Mouse (Mus musculus) liver, postnatal 0 days (tissue): ENCODE measurements around the gene Mxi1. TPM values are rescaled to one million over a fixed set of nuclear protein-coding genes. Genes with fewer than 3 reads are reported as not detected.

Source experiments
- ATAC-seq: fragments of 200-750 bp; cut with Nextera tagmentation; 2 replicates; pipeline ENCODE4 v1.8.0; 2017; ENCODE audit warnings: mild to moderate bottlenecking, moderate library complexity
- DNase-seq: peaks from one replicate; pipeline ENCODE4 v3.0.0-alpha.2; 2016
- H3K27ac ChIP-seq: fragments of 300-500 bp; sonication (generic); 2 replicates; pipeline ENCODE4 v1.5.1; 2014; ENCODE audit warnings: antibody characterized with exemption, moderate library complexity, mild to moderate bottlenecking, low read depth
- H3K27me3 ChIP-seq: fragments of 300-500 bp; sonication (generic); 2 replicates; pipeline ENCODE4 v1.6.1; 2014; ENCODE audit warnings: low read length, control low read depth, mixed read lengths; ENCODE audit not compliant: insufficient read depth
- H3K36me3 ChIP-seq: fragments of 300-500 bp; sonication (generic); replicated peaks from 2 replicates; pipeline ENCODE4 v1.6.1; 2014; ENCODE audit warnings: mild to moderate bottlenecking, control low read depth, low read length, moderate library complexity, mixed read lengths; ENCODE audit not compliant: insufficient read depth
- H3K4me1 ChIP-seq: fragments of 300-500 bp; sonication (generic); 2 replicates; pipeline ENCODE4 v1.6.1; 2014; ENCODE audit warnings: antibody characterized with exemption, mild to moderate bottlenecking, control low read depth; ENCODE audit not compliant: insufficient read depth
- H3K4me2 ChIP-seq: fragments of 300-500 bp; sonication (generic); 2 replicates; pipeline ENCODE4 v1.6.1; 2014; ENCODE audit warnings: low read depth, mild to moderate bottlenecking, low read length, moderate library complexity, mixed read lengths
- H3K4me3 ChIP-seq: fragments of 300-500 bp; sonication (generic); 2 replicates; pipeline ENCODE4 v1.5.1; 2014; ENCODE audit warnings: low read depth, low read length
- H3K9ac ChIP-seq: fragments of 300-500 bp; sonication (generic); replicated peaks from 2 replicates; pipeline ENCODE4 v1.6.1; 2014; ENCODE audit warnings: mild to moderate bottlenecking, moderate library complexity
- H3K9me3 ChIP-seq: fragments of 300-500 bp; sonication (generic); 2 replicates; pipeline ENCODE4 v1.6.1; 2016; ENCODE audit warnings: mild to moderate bottlenecking, control low read depth, low read length, mixed read lengths
- CTCF ChIP-seq: sonication (generic); IDR thresholded peaks from 2 replicates; pipeline ENCODE4 v1.5.1; 2016; ENCODE audit warnings: antibody characterized with exemption, low read depth
- EP300 ChIP-seq: IDR thresholded peaks from 2 replicates; pipeline ENCODE4 v1.6.1; 2016; ENCODE audit warnings: antibody characterized with exemption, low read depth, mild to moderate bottlenecking
- WGBS: fragments of 180-500 bp; shearing (Covaris S2); extraction: QIAGEN DNeasy Blood & Tissue Kit; methylation state at CpG from one replicate; pipeline ENCODE4 v1.1.7; 2014; ENCODE audit not compliant: insufficient replicate concordance; 5-methylcytosine and 5-hydroxymethylcytosine counted together
- polyA plus RNA-seq: library from polyadenylated mRNA; unstranded; fragments of >200 nt; fragmentation: Nextera tagmentation; extraction: Ambion mirVana; gene quantifications from 2 replicates; pipeline ENCODE4 v1.2.1, GENCODE M21; 2015

The Mxi1 gene
- polyA plus RNA-seq, 1 experiment from 2014 or later = 24.5 TPM

DNA sequence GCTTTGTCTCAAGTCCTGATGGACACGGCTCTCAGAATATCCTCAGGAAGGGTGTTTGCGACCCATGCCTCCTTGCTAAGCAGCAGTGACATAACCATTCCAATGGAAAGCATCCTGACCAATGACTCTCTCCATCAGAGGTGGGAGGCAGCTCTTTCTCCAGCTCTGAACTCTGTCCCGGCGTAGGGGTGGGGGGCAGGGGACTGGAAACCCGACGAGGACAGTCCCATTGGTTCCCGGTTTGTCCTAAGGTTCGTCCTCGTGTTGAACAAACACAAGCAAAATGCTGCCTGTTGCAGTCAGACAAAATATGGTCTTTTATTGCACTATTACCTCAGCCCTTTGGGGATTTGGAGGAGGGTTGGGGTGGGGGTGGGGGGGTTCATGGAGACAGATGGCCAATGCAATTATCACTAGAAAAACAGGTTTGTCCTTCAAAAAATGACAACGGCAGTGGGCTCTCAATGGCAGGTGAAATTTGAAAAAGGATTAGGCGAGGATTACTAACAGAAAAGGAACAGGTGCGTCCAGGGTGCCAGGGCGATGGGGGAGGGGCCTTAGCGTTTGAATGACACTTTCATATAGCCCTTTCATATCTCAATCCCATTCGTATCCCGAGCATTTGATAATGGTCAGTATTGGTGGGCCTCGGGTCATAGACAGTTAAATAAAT, 11.0 kb upstream of the Mxi1 start:
- H3K27ac ChIP-seq = no peak overlapping the region
- H3K4me1 ChIP-seq = peaks cover 4% of the 10 kb centered on the region; the same call in 1 of the 2 replicates
- ATAC-seq = peak; percentile 62; the same call in 1 of the 2 replicates
- no peaks in the 10 kb centered on the region for H3K27me3 ChIP-seq
- H3K4me3 ChIP-seq = no peak overlapping the region
- WGBS = 63% methylated on average over 17 of the region's 17 CpGs
- no peaks in the 10 kb centered on the region for H3K9me3 ChIP-seq
- TF ChIP-seq CTCF = no peak
- TF ChIP-seq EP300 = no peak
- H3K4me2 ChIP-seq = no peak overlapping the region
- no peak for DNase-seq
- H3K9ac ChIP-seq = no peak overlapping the region
- no peaks in the 10 kb centered on the region for H3K36me3 ChIP-seq

- no peak overlapping the region for H3K4me2 ChIP-seq
- TF ChIP-seq CTCF = no peak
- no peak for TF ChIP-seq EP300
- DNase-seq = no peak
- no peaks in the 10 kb centered on the region for H3K9me3 ChIP-seq
- 47% methylated on average over 4 of the region's 4 CpGs for WGBS
- H3K9ac ChIP-seq = no peak overlapping the region
- H3K27ac ChIP-seq = no peak overlapping the region
- no peak for ATAC-seq
- no peak overlapping the region for H3K4me3 ChIP-seq
- peaks cover 4% of the 10 kb centered on the region; the same call in 1 of the 2 replicates for H3K4me1 ChIP-seq
- no peaks in the 10 kb centered on the region for H3K27me3 ChIP-seq
- no peaks in the 10 kb centered on the region for H3K36me3 ChIP-seq
Observed at GRCm38 (mm10) chr19:53299829-53300181, 10.5 kb upstream of the Mxi1 start.

- peaks cover 10% of the 10 kb centered on the region; the same call in 1 of the 2 replicates for H3K4me1 ChIP-seq
- no peak overlapping the region for H3K4me3 ChIP-seq
- 51% methylated on average over 7 of the region's 7 CpGs for WGBS
- no peak for TF ChIP-seq EP300
- no peak overlapping the region for H3K9ac ChIP-seq
- no peaks in the 10 kb centered on the region for H3K9me3 ChIP-seq
- ATAC-seq = no peak
- peak overlapping the region; percentile 24; the same call in 1 of the 2 replicates for H3K27ac ChIP-seq
- peak overlapping the region; percentile 27 for H3K4me2 ChIP-seq
- no peaks in the 10 kb centered on the region for H3K36me3 ChIP-seq
- DNase-seq = no peak
- H3K27me3 ChIP-seq = no peaks in the 10 kb centered on the region
Observed at GRCm38 (mm10) chr19:53303382-53303781, 6.9 kb upstream of the Mxi1 start.

- peaks cover 13% of the 10 kb centered on the region for H3K4me1 ChIP-seq
- H3K27ac ChIP-seq = no peak overlapping the region
- H3K36me3 ChIP-seq = no peaks in the 10 kb centered on the region
- WGBS = 75% methylated on average over 8 of the region's 8 CpGs
- no peak overlapping the region for H3K4me3 ChIP-seq
- ATAC-seq = no peak
- no peak for DNase-seq
- no peak for TF ChIP-seq EP300
- no peak for TF ChIP-seq CTCF
- H3K9me3 ChIP-seq = no peaks in the 10 kb centered on the region
- no peak overlapping the region for H3K9ac ChIP-seq
- H3K27me3 ChIP-seq = no peaks in the 10 kb centered on the region
- no peak overlapping the region for H3K4me2 ChIP-seq
Observed at GRCm38 (mm10) chr19:53305621-53306020, 4.7 kb upstream of the Mxi1 start.

DNA sequence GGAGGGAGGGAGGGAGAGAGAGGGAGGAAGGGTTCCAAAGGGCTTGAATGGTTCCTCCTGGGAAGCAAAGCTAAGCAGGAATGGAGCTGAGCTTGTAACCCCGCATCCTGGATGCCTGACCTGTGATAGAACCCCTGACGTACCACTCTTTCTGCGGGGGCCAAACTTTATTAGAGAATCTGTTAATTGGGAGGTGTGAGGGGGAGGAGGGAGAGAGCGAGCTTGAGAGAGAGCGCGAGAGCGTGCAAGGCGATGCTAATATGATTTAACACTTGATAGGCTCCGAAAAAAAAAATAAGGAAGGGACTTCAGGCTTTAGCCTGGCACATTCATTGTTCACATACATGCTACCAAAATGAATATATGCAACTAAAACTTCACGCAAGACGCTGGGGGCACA, 3.6 kb upstream of the Mxi1 start:
- DNase-seq (no peak), ATAC-seq (no peak)
- no peaks in the 10 kb centered on the region for H3K9me3 ChIP-seq
- no peak overlapping the region for H3K9ac ChIP-seq
- no peak overlapping the region for H3K4me2 ChIP-seq
- peaks cover 13% of the 10 kb centered on the region for H3K4me1 ChIP-seq
- H3K27ac ChIP-seq = no peak overlapping the region
- H3K36me3 ChIP-seq = no peaks in the 10 kb centered on the region
- H3K4me3 ChIP-seq = no peak overlapping the region
- 64% methylated on average over 11 of the region's 11 CpGs for WGBS
- H3K27me3 ChIP-seq = no peaks in the 10 kb centered on the region
- no peak for TF ChIP-seq EP300
- no peak for TF ChIP-seq CTCF

DNA sequence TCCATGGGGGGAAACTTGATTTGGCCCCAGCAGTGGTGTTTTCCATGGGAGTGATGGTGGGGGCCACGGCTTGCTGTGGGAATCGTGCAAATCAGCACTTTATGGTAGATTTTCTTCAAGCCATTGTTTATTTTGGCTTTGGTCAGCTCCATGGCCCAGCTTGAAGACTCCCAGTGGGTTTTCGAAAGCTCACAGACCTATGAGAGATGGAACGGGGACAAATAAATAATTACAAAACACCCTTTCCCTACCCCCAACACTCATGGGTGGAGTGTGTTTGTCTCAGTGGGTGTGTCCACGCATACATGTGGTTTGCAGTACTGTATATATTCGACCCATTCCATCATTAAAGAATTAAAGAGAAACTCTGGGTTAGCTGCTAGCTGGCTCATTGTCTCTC, 3.1 kb upstream of the Mxi1 start:
- Histone ChIP-seq H3K4me2 (no peak overlapping the region), H3K9ac (no peak overlapping the region), H3K4me3 (no peak overlapping the region), H3K36me3 (no peaks in the 10 kb centered on the region), H3K27me3 (no peaks in the 10 kb centered on the region), H3K9me3 (no peaks in the 10 kb centered on the region), H3K27ac (no peak overlapping the region), H3K4me1 (peaks cover 13% of the 10 kb centered on the region)
- DNase-seq (no peak), ATAC-seq (no peak)
- 48% methylated on average over 6 of the region's 6 CpGs for WGBS
- TF ChIP-seq CTCF = no peak
- TF ChIP-seq EP300 = no peak

- Histone ChIP-seq H3K4me2 (no peak overlapping the region), H3K4me3 (peak overlapping the region; percentile 91; the same call in 1 of the 2 replicates), H3K36me3 (no peaks in the 10 kb centered on the region), H3K27me3 (no peaks in the 10 kb centered on the region), H3K27ac (no peak overlapping the region), H3K4me1 (peaks cover 17% of the 10 kb centered on the region), H3K9ac (no peak overlapping the region), H3K9me3 (no peaks in the 10 kb centered on the region)
- DNase-seq (no peak), ATAC-seq (no peak)
- WGBS = 57% methylated on average over 4 of the region's 4 CpGs
- TF ChIP-seq EP300 (no peak), CTCF (no peak)
Observed at GRCm38 (mm10) chr19:53309631-53310030, 687 bp upstream of the Mxi1 start.
